Mouse (Mus musculus) frontal cortex, postnatal 14 days (tissue): Measurements from ENCODE around the gene Gabrp.

Experiments used
- DNase-seq, 2 experiments: peaks; one replicate each; pipeline ENCODE4 v3.0.0; 2022; ENCODE audit warnings: low spot score in 2 of 2

Gene Gabrp

GRCm38 (mm10) chr11:33578859-33579258, at the start of gene Gabrp:
Gabrp (minus strand) TSS chr11:33578959.
- DNase-seq: no peak

GRCm38 (mm10) chr11:33627136-33627742, 48.5 kb upstream of the Gabrp start:
- no peak for DNase-seq

DNA sequence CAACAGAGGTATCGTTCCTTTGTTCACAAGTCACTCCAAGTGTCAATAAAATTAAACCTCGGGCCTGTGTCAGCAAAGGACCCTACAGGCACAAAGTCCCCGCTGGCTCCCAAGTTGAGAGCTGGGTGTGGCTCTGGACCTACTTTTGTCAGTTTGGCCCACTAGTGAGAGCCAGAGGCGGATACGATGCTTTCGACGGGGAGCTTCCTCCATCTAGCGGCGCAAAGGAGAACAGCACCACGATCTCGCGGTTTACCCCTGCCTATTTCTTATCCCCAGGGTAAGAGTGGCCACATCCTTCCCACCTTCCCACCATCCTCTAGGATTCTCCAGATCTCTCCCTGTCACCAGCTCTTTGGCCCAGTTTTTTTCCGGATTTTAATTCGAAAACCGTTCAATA, 35.5 kb upstream of the Gabrp start:
- peak; percentile 55 to 74 for DNase-seq

GRCm38 (mm10) chr11:33607784-33608183, 29.0 kb upstream of the Gabrp start:
- no peak for DNase-seq

GRCm38 (mm10) chr11:33603174-33603573, 24.4 kb upstream of the Gabrp start:
- DNase-seq: no peak

DNA sequence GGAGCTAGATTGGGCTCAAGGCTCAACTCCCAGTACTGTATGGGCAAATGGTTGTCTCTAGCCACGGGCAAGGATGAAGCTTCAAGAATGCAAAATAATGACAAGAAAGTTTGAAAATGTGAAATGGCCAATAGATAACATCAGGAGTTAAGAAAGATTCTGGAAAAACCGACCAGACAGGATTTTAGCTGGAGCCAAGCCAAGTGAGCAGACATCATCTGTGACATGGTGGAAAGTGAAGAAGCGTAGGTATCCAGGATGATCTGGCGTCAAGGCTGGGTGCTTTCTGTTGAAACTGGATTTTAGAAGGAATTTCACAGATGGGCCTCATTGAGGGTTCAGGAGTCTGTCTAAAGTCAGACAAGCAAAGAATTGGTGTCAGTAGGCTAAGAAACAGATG, 20.2 kb upstream of the Gabrp start, which contains the start of gene D130052B06Rik:
Gene D130052B06Rik, plus strand, starts transcription at position 317 of the 400 bp plus-strand sequence.
- DNase-seq: no peak

DNA sequence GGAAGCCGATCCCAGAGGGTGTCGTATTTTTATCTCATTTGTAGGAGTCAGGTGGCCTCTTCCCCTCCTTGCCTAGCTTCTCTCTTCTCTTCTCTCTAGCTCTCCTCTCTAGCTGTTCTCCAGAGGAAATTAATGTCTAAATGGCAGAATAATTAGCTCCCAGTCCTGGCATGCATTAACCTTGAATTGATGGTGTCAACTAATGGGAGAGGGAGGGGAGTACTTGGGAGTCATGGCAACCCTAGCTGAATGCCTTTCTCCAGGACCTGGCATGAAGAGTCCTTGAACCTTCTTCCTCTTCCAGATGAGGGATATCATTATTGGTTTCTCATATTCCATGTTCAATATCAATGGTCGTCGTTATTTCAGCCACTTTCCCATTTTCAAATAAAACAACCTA, 17.9 kb upstream of the Gabrp start:
- DNase-seq: no peak

DNA sequence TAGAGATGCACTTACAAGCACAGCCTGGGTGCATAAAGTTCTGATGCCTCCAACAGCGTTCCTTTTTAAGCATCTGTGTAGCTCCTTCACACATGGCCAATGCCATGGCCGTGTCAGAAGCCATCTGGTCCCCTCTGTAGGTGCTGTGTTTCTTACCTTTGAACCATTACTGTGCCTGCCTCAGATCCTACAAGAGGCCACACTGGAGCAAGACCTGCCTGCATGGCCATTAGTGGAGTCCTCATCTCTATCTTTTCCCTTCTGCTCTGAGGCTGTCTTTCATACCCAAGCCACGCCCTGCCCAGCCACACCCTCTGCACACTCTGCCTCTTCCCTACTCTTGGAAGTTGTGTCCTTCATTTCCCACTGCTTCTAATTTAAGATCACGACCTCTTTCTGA, 14.1 kb upstream of the Gabrp start:
- no peak for DNase-seq

DNA sequence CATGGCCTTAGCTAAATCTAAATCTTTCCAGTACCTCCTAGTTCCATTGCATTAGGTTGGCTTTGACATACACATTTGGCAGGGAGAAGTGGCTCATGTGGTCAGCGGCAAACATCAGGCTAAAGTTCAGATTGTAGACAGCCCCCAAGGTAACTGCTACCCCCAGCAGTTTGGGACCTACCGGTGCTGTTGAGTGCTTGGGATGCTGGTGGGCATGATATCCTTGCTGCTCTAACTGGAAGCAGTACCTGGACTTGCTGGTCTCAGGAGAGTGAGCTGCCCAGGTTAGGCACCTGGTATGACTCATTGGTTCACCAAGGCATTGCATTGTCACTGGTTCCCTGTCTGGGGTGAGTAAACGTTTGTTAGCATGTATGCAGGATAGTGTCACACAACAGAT, 12.0 kb upstream of the Gabrp start:
- DNase-seq: no peak

DNA sequence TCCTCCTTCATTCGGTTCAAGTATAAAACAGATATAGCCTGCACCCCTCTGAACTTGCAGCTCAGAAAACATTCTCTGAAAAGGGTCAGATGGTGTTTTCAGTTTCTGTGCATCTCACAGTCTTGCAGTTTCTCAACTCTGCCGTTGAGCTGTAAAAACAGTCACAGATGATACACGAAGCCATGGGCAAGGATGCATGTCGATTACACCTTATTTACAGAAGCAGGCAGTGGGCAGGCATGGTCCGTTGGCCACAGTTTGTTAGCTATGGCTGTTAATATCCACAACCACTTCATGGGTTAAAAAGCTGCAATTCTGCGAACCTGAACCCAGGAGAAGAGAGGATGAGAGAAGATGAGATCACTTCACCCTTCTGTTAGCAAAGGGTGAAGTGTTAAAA, 7.9 kb upstream of the Gabrp start:
- DNase-seq: no peak

GRCm38 (mm10) chr11:33579621-33580020, 862 bp upstream of the Gabrp start:
- no peak for DNase-seq

- no peak for DNase-seq
These were observed 3.8 kb downstream of the Gabrp start for GRCm38 (mm10) chr11:33574944-33575343.

DNA sequence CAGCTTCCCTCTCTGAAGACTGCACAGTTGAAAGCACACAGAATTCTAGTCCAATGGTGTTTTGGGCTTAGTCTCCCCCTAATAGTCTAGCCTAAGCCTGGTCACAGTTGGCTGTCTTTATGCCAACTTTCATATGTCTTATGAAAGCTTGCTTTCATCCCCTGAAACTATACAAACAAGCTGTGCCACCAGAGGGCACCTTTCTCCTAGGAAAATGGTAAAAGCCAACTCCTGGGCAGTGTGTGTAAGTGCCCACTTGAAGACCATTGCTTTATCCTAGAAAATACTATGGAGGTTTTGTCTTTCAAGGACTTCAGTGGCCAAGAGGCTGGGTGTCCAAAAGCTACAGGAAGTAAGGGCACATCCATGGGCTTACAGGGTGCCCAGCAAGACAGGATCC, 8.3 kb downstream of the Gabrp start:
- peak in 1 of 2 experiments; percentile 9 for DNase-seq

GRCm38 (mm10) chr11:33563921-33564320, 14.8 kb downstream of the Gabrp start:
- no peak for DNase-seq

DNA sequence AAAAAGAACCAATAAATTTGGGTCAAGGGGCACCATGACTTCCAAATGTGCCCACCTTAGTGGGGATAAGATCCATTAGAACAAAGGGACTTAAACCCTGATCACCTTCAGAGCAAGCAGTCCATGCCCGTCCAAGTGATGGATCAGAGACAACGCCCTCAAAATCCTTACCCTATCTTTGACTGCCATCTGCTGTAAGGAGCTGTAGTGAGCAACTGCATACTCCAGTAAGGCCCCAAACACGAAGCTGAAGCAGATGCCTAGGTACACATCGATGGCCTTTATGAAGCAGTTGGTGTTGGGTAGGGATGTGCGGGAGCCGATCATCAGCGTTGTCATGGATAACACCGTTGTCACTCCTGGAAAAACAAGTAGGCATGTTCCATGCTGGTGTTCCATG, 24.6 kb downstream of the Gabrp start:
- no peak for DNase-seq

- DNase-seq: no peak
These were observed 27.7 kb downstream of the Gabrp start for GRCm38 (mm10) chr11:33550861-33551560.

GRCm38 (mm10) chr11:33547386-33547785, 31.4 kb downstream of the Gabrp start:
- no peak for DNase-seq

DNA sequence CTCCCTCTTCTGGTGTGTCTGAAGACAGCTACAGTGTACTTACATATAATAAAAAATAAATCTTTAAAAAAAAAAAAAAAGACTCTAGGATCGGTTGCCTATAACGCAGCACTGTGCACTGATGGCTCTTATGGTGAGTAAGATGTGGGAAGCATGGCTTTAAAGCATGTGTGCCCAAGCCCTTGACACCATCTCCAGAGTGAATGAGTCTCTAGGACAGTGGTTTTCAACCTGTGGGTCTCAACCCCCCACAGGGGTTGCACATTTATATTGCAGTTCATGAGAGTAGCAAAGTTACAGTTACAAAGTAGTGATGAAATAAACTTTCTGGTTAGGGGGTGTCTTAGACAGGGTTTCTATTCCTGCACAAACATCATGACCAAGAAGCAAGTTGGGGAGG, 33.8 kb downstream of the Gabrp start:
- no peak for DNase-seq

DNA sequence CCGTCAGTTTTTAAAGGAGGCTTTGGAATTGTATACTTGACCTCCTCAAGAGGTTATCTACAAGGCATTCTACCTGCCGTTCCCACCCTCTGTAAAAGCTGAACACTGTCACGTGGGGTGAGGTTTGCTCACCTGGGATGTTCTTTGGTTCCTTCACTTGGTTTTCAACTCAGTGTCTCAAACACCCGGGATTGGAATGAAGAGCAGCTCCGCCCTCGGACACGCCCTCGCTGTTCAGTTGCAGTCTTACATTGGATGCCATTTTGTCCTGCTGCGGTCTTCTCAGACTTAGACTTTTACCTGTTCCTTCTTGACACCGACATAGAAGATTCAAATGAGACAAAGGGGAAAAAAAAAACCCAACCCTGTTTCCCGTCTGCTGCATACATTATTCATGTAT, 34.6 kb downstream of the Gabrp start:
- DNase-seq: no peak

DNA sequence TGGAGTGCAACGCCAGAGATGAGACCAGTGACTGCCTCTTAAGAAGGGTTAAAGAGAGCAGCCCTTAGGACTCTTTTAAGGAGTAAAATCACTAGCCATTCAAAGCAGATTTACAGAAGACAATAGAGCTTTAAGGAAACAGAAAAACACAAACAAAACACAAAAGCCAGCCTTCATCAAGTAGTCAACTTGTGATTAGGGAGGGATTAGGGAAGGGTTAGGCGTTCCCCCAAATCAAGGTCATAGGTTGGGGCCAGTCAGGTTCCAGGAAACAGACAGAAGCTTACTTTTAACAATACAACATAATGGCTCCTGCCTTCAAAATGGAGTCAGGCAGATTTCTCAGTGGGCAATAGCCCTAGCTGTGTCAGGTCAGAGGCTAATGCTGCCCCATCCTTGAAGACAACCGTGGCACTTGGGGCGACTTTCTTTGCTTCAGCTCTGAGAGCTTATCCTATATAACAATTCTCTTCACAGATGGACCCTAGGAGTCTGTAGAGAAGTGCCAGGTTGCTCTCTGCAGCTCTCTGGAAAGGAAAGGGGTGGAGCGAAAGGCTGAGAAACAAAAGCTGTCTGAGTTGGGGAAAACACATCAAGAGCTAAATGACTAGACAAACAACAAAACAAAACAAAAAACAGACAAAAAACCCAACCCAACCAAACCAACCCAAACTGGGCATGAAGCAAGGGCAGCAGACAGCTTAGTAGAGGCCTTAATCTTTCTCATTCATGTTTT, 41.2 kb downstream of the Gabrp start:
- DNase-seq: no peak

GRCm38 (mm10) chr11:33536636-33537035, 42.1 kb downstream of the Gabrp start:
- no peak for DNase-seq

DNA sequence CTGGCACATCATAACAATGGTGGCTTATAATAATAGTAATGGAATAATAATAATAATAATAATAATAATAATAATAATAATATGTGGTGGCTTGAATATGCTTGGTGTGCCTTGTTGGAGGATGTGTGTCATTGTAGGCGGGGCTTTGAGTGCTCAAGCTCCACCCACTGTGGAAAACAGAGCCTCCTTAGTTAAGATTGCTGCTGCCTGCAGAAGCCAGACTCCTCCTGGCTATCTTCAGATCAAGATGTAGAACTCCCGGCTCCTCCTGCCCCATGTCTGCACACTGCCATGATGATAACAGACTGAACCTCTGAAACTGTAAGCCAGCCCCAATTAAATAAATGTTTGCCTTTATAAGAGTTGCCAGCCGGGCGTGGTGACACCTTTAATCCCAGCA, 44.2 kb downstream of the Gabrp start:
- DNase-seq: no peak

DNA sequence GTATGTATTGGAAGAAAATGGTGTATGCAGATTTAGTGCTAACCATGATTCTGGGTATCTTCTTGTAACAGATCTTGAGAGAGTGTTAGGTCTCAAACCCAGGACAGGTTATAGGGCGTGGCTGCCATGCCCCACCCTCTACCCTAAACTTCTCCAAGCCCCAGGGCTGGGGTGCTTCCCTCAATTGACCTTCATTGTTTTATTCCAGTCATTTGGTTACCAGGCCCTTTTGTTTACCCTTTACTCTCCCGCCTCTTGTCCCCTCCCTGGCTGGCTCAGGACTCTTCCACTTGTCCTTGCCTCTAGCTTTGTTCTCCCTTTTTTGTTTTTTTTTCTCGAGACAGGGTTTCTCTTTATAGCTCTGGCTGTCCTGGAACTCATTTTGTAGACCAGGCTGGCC, 45.2 kb downstream of the Gabrp start:
- no peak for DNase-seq
